ENCODE assay signal across 8 mouse cellular contexts in the genomic region with DNA sequence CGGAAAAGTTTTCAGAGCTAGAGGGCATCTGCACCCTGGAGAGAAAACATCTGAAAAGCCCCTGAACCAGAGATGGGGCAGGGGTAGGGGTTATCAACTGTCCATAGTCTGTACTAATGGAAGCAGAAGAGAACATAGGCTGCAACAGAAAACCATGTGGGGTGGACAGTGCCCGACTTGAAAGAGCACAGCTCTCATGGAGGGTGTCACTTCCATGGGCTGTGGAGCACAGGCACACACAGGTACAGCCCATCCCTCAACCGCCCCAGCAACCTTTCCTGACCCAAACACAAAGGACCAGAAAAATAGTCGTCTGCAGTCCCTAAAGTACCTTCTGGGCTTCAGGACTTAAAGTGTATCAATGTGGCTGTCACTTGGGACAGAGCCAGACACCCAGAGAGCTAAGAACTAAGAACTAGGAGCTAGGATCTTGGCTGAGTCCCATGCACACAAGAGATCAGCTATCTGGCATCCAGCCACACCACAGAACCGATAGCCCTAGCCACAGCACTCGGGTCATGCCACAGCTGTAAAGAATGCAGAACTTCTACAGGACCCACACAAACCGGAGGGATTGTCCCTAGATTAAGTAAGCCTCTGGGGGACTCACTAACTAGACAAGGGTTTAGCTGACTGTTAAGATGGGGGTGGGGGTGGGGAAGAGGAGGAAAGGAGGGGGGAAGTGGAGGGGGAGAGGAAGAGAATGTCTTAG. TPM values are rescaled to one million over a fixed set of nuclear protein-coding genes. Genes with fewer than 3 reads are reported as not detected.
A peak's percentile ranks its signal among the peaks of the same experiment; 100 is the strongest.
DNase-seq lines count a peak whose midpoint lies in the region; ATAC-seq lines count a peak whose summit lies in the region.

No protein-coding gene starts in this region.

- WGBS in heart, embryonic 12.5 days, result 51% methylated on average over 7 of the region's 7 CpGs

- no peak overlapping the region for H3K9ac ChIP-seq in heart, embryonic 12.5 days

- DNase-seq in heart, adult 18-20 months, result peak; percentile 70 to 81
- DNase-seq in 416B (ENCODE audit: low read depth), result peak; percentile 30
- DNase-seq in adrenal gland, postnatal 36 days, result peak; percentile 69 to 76
- peak; percentile 56 for DNase-seq in kidney, postnatal 14 days
- DNase-seq in thymus, postnatal 25 days, result no peak
- no peak for DNase-seq in urinary bladder, postnatal 4 days (ENCODE audit: low spot score in 2 of 2)

- peaks cover 12% of the 10 kb centered on the region for H3K4me1 ChIP-seq in heart, embryonic 12.5 days (replicated peaks)

- H3K27ac ChIP-seq in heart, embryonic 12.5 days (ENCODE audit: poor library complexity, severe bottlenecking), result no peak overlapping the region

- no peak for ATAC-seq in heart, embryonic 12.5 days (ENCODE audit: insufficient number of reproducible peaks, low FRiP score)
- peak; percentile 43 for ATAC-seq in megakaryocyte, adult 5-6 weeks (ENCODE audit: poor library complexity, severe bottlenecking)

- H3K36me3 ChIP-seq in heart, embryonic 12.5 days, result peaks cover 6% of the 10 kb centered on the region

- H3K4me3 ChIP-seq in heart, embryonic 12.5 days, result no peak overlapping the region

- H3K4me2 ChIP-seq in heart, embryonic 12.5 days, result no peak overlapping the region

- H3K9me3 ChIP-seq in heart, embryonic 12.5 days (replicated peaks), result peaks cover 3% of the 10 kb centered on the region; the same call in 1 of the 2 replicates

- H3K27me3 ChIP-seq in heart, embryonic 12.5 days (replicated peaks), result no peaks in the 10 kb centered on the region

RNA-seq across cellular contexts. Expression of a gene that starts 38.0 kb away (rescaled TPM):
- 10 to 100 TPM; 15.8 to 17.9 TPM for total RNA-seq in heart, adult 18-20 months (2021)
- polyA plus RNA-seq in heart, embryonic 12.5 days (2016; fragmentation: Nextera tagmentation; extraction: Ambion mirVana), result 3.8 and 4.0 TPM in 2 replicates
- 100 to 1,000 TPM; 148 to 154 TPM for total RNA-seq in adrenal gland, postnatal 36 days (2021)
- 1.2 and 1.8 TPM in 2 replicates for total RNA-seq in megakaryocyte, adult 5-6 weeks (2015)
- 2.5 and 3.4 TPM in 2 replicates for total RNA-seq in megakaryocyte, adult 5-6 weeks (2017)

Comparison
In these comparisons a context has a peak if more than half of its experiments do, and no peak if none do; other contexts are left out.
1. DNase-seq: peak in heart, adult 18-20 months (2 of 2), 416B (single experiment), adrenal gland, postnatal 36 days (2 of 2) and kidney, postnatal 14 days (single experiment); none in thymus, postnatal 25 days (single experiment) and urinary bladder, postnatal 4 days (0 of 2).
2. RNA of a gene that starts 38.0 kb away (total RNA-seq): 148 to 154 TPM in adrenal gland, postnatal 36 days; 15.8 to 17.9 TPM in heart, adult 18-20 months and 1.2 to 3.4 TPM in megakaryocyte, adult 5-6 weeks; every median in the first group is over 4 times any median in the second.